Mouse (Mus musculus) thymus, postnatal 0 days (tissue): ENCODE measurements around the gene Zbtb4. TPM values are rescaled to one million over a fixed set of nuclear protein-coding genes. Genes with fewer than 3 reads are reported as not detected.

Source experiments
- DNase-seq: peaks from one replicate; pipeline ENCODE4 v3.0.0-alpha.2; 2015; ENCODE audit warnings: low spot score
- polyA plus RNA-seq: library from polyadenylated mRNA; unstranded; fragments of >200 nt; fragmentation: Nextera tagmentation; extraction: Ambion mirVana; gene quantifications from 2 replicates; pipeline ENCODE4 v1.2.1, GENCODE M21; 2015

Gene Zbtb4
- polyA plus RNA-seq, 1 experiment from 2014 or later: 2.6 TPM

DNA sequence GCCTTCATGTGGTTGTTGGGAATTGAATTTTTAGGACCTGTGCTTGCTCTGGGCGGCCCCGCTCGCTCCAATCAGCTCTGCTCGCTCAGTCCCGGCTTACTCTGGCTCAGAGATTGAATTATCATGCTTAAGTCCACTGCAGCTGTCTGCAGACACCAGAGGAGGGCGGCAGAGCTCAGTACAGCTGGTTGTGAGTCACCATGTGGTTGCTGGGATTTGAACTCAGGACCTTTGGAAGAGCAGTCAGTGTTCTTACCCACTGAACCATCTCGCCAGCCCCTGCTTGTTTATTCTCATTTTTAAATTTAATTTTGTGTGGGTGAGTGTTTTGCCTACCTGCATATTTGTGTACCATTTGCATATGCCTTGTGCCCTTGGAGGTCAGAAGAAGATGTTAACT lies 2.2 kb upstream of the Zbtb4 start:
- DNase-seq: no peak

DNA sequence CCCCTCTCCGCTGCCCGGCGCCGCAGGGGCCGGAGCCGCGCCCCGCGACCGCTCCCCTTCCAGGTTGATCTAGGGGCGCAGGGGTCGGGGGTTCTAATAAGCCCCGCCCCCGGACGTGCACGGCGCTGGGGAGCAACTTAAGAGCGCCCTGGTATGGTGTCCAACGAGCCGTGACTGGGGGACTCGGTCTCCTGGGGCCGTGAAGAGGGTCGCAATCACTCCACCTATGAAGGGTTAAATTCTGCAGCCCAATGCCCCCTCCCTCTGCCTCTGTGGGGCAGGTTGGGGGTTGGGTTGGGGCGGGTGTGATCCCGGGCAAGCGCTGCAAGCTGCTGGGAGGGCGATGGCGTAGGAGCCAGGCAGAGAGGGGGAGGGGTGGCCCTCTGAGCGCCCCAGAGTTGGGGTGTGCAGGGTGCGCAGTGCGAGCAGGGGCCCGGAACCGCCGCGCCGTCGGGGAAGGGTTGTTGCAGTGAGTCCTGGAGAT lies 456 bp downstream of the Zbtb4 start:
- DNase-seq: peak; percentile 86

DNA sequence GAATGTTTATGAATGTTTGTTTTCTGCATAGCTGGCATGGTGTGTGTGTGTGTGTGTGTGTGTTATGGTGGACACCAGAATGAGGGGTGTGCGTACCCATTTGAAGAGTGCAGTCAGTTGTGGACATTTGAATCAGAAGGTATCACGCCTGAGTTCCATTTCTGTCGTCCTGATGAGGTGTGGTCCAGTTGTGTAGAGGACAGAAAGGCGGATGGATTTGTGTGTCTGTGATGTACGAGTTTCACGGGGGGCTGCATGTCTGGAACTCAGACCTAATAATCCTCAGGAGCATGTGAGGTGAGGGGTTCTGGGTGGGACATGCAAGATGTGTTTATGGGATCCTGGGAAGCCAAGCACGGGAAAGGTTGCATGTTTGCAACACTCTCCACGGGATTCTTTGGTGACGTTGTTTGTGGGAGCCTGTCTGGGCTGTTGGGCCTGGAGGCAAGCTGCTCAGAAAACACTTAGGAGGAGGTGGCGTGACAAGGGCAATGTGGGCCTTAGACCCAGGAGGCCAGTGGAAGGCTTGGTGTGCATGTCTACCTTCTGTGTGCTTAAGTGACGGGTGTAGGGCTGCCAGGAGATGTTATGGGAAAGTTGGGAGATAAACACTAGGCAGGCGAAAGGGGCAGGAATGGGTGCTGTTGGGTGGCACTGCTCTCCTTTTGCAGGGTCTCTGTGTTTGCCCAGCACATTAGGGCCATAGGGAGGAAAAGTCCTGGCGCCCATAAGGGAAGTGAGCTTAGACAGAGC lies 1.3 kb downstream of the Zbtb4 start:
- DNase-seq: no peak

DNA sequence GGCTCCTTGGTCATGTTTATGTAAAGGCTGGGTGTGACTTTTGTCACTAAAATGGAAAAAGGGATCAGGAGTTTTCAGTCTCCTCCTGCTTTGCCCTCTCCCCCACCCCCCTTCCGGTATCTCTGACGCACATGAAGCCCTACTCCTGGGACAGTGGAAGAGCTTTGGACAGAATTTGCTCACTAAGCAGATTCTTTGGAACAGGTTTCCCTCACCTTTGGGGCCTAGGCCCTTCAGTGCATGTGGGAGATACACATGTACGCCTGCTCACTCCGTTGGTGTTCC lies 1.9 kb downstream of the Zbtb4 start:
- no peak for DNase-seq

DNA sequence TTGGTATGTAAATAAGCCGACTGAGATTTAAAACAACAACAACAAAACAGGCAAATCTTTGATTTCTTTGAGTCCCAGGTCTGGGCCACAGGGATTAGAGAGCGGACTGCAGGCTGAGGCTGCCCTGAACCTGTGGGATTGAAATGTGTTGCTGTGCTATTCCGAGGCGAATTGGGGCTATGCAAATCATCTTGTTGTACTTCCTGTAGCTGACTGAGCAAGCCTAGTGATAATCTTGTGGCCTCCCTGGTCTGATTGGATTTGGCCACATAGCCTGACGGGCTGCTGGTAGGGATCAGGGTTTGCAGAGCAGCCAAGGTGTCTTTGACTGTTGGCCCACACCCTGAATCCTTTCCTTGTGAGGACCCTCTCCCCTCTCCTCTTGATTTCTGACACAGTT lies 9.2 kb downstream of the Zbtb4 start:
- no peak for DNase-seq

DNA sequence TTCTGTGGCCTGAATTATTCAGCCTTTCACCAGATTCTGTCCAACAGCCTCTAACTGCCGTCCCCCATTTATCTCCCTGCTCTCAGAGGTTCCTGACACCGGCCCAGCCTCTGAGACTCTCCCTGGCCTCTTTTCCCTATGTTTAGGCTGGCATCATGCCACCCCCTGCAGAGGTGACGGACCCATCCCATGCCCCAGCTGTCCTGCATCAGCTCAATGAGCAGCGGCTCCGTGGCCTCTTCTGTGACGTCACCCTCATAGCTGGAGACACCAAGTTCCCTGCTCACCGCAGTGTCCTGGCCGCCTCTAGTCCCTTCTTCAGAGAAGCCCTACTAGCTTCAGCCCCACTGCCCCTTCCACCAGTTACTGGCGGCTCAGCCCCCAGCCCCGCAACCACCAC lies 10.0 kb downstream of the Zbtb4 start:
- DNase-seq: no peak

DNA sequence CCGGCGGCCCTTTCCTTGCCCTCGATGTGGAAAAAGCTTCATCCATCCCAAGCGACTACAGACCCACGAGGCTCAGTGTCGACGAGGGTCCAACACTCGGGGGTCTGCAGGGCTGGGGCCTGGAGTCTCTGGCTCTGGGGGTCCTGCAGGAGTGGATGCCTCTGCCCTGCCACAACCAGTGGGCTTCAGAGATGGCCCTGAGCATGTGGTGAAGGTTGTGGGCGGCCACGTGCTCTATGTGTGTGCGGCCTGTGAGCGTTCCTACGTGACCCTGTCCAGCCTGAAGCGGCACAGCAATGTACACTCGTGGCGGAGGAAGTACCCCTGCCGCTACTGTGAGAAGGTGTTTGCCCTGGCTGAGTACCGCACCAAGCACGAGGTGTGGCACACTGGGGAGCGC lies 10.8 kb downstream of the Zbtb4 start:
- DNase-seq: no peak

DNA sequence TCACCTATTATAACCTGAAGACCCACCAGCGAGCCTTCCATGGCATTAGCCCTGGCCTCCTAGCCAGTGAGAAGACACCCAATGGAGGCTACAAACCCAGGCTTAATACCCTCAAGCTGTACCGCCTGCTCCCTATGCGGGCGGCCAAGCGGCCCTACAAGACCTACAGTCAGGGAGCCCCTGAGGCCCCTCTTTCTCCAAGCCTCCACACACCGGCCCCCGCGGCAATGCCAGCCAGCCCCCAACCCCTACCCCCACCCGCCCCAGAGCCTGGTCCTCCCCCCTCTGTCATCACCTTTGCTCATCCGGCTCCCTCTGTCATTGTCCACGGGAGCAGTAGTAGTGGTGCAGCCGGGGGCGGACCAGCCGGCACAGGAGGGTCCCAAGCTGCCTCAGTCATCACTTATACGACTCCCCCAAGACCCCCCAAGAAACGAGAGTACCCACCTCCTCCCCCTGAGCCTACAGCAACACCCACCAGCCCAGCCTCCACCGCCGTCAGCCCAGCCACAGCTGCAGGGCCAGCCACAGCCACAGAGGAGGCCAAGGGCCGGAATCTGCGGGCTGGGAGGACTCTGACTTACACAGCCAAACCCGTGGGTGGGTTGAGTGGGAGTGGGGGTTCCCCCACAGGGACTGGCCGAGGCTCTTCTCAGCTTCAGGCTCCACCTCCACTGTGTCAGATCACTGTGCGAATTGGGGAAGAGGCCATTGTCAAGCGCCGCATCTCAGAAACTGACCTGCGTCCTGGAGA lies 12.0 kb downstream of the Zbtb4 start:
- no peak for DNase-seq

DNA sequence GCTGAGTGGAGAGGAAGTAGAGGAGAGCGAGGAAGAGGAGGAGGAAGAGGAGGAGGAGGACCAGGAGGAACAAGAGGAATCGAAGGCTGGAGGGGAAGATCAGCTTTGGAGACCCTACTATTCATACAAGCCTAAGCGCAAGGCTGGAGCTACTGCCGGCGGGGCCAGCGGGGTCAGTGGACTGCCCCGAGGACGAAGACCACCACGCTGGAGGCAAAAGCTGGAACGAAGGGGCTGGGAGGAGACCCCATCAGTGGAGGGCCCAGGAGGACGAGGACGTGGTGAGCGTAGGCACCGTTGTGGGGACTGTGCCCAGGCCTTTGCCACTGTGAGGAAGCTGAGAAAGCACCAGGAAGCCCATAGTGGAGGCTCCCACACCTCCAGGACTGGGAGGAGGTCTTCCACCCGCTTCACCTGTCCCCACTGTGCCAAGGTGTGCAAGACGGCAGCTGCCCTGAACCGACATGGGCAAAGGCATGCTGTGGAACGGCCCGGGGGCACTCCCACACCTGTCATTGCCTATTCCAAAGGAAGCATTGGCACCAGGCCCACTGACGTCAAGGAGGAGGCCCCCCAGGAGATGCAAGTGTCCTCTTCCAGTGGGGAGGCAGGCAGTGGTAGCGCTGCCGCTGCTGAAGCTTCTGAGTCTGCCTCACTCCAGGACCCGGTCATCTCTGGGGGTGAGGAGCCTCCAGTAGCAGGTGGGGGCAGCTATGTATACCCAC lies 12.7 kb downstream of the Zbtb4 start:
- DNase-seq: no peak

DNA sequence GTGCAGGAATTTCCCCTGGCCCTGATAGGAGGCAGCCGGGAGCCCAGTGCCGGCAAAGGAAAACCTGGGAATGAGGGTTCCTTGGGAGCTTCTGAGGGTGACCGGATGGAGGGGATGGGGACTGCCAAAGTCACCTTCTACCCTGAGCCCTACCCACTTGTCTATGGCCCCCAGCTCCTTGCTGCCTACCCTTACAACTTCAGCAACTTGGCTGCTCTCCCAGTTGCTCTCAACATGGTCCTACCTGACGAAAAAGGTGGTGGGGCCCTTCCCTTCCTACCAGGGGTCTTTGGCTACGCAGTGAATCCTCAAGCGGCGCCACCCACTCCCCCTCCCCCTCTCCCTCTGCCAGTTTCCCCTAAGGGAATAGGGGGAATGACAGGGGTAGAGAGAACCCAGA lies 13.3 kb downstream of the Zbtb4 start:
- no peak for DNase-seq

DNA sequence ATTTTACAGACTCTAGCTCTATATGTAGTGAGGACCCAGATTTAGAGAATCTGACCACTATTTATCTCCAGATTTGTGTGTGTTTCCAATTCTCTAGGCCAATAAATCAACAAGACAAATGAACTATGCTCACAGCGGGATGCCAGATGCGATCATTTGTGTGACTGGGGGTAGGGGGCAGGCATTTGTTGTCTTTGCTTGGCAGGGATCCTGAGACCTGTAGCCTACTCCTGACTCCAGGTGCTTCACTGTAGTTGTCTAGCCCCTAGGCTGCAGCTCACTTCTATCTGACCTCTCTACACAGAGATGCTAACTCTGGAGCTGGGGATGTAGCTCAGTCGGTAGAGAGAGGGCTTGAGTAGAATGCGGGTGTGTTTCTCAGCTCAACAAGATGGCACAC lies 16.1 kb downstream of the Zbtb4 start:
- no peak for DNase-seq

DNA sequence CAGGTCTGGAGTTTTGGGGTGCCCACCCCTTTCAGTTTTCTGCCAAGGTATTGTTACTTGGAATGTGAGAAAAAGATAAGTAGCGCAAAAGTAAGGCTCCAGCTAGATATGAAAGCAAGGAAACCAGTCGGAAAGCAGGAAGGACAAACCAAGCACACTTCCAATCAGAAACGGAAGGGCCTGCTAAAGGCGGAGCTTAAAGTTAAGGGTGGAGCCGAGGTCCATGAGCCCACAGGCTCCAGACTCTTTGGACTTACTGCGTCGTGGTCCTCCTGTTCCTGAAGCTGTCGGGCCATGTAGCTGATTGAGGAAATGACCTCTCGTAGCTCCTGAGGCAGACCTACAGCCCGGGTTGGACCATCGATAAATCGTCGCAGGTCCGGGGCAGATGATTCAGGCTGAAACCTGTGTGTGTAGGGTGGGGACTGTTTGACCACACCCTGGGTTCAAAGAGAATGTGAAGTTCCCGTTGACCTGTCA lies 19.1 kb downstream of the Zbtb4 start:
- DNase-seq: no peak

DNA sequence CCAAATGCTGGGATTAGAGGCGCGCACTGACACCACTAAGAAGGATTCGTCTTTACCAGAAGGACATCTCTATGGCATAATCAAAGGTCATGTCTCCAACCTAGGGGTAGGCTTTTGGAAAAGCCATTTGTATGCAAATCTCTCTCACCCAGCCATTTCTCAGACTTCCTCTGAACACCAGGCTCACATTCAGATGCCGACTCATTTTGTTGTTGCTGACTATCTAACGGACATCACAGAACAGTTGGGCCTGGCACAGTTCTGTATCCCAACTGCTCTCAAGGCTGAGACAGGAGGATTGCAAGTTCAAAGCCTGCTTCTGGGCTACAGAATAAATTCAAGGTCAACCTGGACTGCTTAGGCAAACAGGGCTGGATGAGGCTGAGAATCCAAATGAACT lies 21.6 kb downstream of the Zbtb4 start:
- no peak for DNase-seq

DNA sequence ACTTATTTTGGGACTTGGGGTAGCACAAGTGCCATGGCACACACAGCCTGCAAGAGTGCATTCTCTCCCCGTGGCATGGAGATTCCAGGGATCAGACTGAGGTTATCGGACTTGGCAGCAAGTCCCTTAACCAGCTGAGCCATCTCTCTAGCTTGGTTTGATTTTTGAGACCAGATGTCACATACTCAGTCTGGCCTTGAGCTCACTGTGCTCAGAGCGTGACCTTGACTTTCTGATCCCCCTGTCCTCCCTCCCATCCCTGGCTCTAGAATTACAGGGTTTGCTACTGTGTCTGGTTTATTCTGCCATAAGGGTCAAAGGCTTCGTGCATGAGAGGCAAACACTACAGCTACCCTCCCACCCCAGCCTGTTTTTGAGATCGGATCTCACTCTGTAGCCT lies 23.7 kb downstream of the Zbtb4 start:
- no peak for DNase-seq

DNA sequence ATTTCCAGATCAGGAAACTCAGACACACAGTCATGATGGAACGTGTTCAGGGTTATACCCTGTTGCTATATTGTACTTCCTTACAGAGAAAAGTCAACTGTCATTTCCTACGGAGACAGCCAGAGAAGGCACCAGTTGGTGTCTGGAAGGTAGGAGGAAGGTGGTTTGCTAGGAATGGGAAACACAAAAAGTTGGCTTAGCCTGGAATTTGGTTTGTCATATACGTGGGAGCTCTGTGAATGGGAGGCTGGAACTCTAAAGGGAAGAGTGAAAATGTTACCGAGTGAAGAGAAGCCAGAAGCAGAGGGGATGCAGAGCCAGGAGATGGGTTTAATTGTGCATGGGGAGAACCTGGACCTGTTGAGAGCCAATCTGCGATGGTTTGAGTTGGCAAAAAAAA lies 25.7 kb downstream of the Zbtb4 start:
- DNase-seq: no peak

DNA sequence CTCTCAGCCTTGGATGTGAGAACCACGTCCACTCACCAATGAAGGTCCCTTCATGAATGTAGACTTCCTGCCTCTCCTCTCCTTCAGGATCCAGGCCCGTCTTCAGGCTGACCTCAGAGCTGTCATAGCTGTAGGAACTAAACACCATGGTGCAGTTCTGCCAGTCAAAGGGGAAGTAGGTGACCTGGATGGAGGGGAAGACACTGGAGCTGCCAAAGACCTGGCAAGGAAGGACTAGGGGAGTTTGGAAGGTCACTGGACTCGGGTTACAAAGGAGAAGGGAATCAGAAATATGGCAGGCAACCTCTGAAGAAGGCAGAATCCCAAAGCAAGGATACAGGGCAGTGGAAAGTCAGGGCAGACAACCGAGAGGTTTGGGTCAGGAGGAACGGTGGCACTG lies 27.7 kb downstream of the Zbtb4 start:
- DNase-seq: no peak

DNA sequence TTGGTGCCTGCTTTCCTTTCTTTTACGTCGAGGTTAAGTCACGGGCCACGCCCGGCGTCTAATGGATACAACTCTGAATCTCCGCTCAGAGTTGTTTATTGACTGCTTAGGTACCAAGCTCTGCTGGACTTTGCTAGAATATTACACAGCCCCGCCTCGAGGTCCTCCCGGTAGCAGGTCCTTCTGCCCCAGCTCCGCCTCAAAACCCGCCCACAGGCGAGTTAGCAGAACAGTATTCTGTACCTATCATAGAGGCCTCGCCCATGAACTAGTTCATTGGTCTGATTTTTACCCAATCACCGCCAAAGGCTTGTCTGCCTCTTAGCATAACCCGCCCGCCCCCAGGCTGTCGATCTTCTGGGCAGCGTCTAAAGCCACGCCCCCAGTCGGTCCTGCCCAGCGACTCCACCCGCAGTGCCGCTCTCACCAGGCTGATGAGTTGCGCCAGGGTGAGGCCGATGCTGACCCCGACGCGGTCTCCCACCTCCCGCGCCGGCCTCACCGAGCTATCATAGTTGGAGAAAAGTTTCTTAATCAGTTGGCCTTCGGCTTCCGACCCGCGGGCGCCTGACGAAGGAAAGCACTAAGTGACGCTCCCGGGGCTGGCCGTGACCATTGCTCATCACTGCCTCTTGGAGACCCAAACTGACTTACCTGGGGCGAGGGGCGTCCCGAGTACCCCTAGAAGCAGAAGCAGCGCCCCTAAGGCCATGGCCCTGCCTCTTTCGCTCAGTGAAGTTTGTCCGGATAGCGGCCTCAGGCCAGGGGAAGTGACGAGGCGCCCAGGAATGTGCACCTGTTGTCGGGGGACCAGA lies 29.7 kb downstream of the Zbtb4 start, which contains the start of gene Chrnb1:
Gene Chrnb1 (minus strand): TSS at position 776 of the 815 bp plus-strand sequence.
- DNase-seq: peak; percentile 93

DNA sequence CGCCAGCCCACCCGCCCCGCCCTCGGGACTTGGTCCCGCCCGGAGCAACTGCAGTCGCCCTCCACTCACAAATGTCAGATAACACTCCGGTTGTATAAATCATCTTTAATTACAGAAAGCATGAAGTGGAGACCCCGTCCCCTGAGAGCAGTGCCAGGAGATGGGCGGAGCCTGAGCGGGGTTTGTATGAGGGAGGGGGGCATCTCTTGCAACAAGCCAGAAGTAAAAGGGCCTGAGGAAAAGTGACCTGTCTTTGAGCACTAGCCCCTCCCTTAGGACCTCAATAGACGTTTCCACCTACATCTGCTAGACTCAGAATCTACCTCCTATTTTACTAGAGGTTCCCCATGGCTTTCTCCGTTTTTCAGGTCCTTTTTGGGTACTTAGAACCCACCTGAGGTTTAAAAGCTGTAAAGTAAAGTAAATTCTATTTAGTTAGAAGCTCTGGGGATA lies 30.3 kb downstream of the Zbtb4 start:
- DNase-seq: no peak

DNA sequence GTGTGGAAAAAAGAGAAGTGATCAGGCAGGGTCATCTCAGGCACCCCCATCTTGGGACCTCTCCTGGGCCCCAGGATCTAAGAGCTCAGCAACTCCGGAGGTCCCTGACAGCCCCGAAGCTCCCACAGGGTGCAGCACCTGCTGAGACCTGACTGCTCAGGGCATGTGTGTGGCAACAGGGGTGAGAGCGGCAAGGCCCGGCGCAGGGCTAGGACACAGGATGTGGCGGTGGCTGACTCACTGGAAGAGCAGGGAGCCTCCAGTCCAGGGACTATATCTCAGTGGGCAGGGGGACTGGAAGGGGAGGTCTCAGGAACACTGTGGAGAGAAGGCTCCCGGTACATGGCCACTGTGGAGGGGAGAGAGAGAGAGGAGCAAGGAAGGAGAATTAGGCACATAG lies 32.2 kb downstream of the Zbtb4 start:
- no peak for DNase-seq

DNA sequence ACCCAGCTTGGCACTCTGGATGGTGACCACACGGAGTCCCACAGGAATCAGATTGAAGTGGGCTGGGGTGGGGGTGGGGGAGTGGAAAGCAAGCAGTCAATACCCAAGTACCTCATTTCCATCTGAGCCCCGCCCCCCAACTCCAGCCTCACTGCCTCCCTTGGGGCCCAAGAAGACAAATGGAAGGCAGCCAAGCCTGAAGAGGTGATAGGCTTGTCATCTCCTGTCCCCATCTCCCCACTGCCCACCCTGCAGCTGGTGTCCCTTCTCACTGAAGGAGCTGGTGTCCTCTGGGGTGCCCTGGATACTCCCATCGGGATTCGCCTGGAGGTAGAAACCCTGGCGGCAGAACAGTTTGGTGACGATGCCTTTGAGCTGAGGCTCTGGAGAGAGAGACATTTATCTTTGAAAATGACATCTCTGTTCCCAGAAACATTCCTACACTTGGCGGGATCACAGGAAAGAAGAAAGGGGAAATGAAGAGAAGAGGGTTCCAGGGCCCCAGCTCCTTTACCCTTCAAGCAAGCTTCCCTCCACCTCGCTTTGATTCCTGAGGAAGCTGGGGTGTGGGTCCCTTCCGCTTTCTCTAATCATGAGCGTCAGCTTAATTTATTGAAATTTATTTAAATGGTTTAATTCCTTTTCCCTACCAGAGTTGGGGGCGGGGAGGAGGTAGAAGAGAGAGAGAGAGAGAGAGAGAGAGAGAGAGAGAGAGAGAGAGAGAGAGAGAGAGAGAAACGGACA lies 33.9 kb downstream of the Zbtb4 start:
- DNase-seq: no peak

DNA sequence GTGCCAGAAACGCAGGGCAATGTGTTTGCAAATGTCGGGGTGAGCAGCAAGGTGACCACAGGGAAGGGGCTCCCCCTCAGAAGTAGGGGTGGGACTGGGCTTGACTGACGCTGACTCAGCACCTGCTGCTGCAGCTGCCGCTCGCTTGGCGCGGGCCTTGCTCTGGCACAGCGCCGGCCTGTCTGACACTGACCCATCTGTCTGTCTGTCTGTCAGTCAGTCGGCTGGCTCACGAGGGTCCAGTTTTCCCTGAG lies 34.4 kb downstream of the Zbtb4 start:
- DNase-seq: no peak
